Mouse (Mus musculus): ENCODE data around the gene Gm44511. TPM values are rescaled to one million over a fixed set of nuclear protein-coding genes. Genes with fewer than 3 reads are reported as not detected.

The Gm44511 gene
- polyA plus RNA-seq, 1 experiment from 2014 or later = 0.26 TPM

GRCm38 (mm10) chr6:128854895-128855294 lies 28.8 kb upstream of the Gm44511 start:
- Histone ChIP-seq H3K4me3 (ENCODE audit: low read depth, low read length) (no peak overlapping the region), H3K27ac (ENCODE audit: low read length) (no peak overlapping the region), H3K9ac (replicated peaks; ENCODE audit: low read depth) (no peak overlapping the region), H3K27me3 (replicated peaks; ENCODE audit: insufficient read depth, low read length) (no peaks in the 10 kb centered on the region), H3K4me1 (ENCODE audit: insufficient read depth, low read depth, low read length) (peaks cover 9% of the 10 kb centered on the region; the same call in 1 of the 2 replicates), H3K9me3 (ENCODE audit: low read length) (no peaks in the 10 kb centered on the region), H3K4me2 (replicated peaks; ENCODE audit: low read depth, low read length) (no peak overlapping the region), H3K36me3 (ENCODE audit: insufficient read depth, low read length) (no peaks in the 10 kb centered on the region)
- DNase-seq (ENCODE audit: low spot score) = peak; percentile 2
- 90% methylated on average over 3 of the region's 3 CpGs for WGBS
- ATAC-seq = no peak
- TF ChIP-seq EP300 (IDR thresholded peaks at IDR 0.05) = no peak
- TF ChIP-seq CTCF (IDR thresholded peaks at IDR 0.05) = no peak

- TF ChIP-seq EP300 (IDR thresholded peaks at IDR 0.05) = no peak
- TF ChIP-seq CTCF (IDR thresholded peaks at IDR 0.05) = peak; percentile 85
- H3K27me3 ChIP-seq (replicated peaks; ENCODE audit: insufficient read depth, low read length) = no peaks in the 10 kb centered on the region
- no peaks in the 10 kb centered on the region for H3K36me3 ChIP-seq (ENCODE audit: insufficient read depth, low read length)
- no peak overlapping the region for H3K4me2 ChIP-seq (replicated peaks; ENCODE audit: low read depth, low read length)
- H3K4me3 ChIP-seq (ENCODE audit: low read depth, low read length) = no peak overlapping the region
- H3K4me1 ChIP-seq (ENCODE audit: insufficient read depth, low read depth, low read length) = peaks cover 9% of the 10 kb centered on the region; the same call in 1 of the 2 replicates
- ATAC-seq (no peak), DNase-seq (ENCODE audit: low spot score) (peak; percentile 74)
- H3K27ac ChIP-seq (ENCODE audit: low read length) = no peak overlapping the region
- no peaks in the 10 kb centered on the region for H3K9me3 ChIP-seq (ENCODE audit: low read length)
- WGBS = 48% methylated on average over 12 of the region's 12 CpGs
- H3K9ac ChIP-seq (replicated peaks; ENCODE audit: low read depth) = no peak overlapping the region
Observed at GRCm38 (mm10) chr6:128854024-128854820, 28.1 kb upstream of the Gm44511 start.

- Histone ChIP-seq H3K4me1 (ENCODE audit: insufficient read depth, low read depth, low read length) (peaks cover 9% of the 10 kb centered on the region; the same call in 1 of the 2 replicates), H3K9ac (replicated peaks; ENCODE audit: low read depth) (no peak overlapping the region), H3K36me3 (ENCODE audit: insufficient read depth, low read length) (no peaks in the 10 kb centered on the region), H3K27ac (ENCODE audit: low read length) (no peak overlapping the region), H3K27me3 (replicated peaks; ENCODE audit: insufficient read depth, low read length) (no peaks in the 10 kb centered on the region), H3K4me3 (ENCODE audit: low read depth, low read length) (no peak overlapping the region), H3K9me3 (ENCODE audit: low read length) (no peaks in the 10 kb centered on the region), H3K4me2 (replicated peaks; ENCODE audit: low read depth, low read length) (no peak overlapping the region)
- no peak for ATAC-seq
- TF ChIP-seq CTCF (IDR thresholded peaks at IDR 0.05) (no peak), EP300 (IDR thresholded peaks at IDR 0.05) (no peak)
- WGBS = 60% methylated on average over 3 of the region's 3 CpGs
- no peak for DNase-seq (ENCODE audit: low spot score)
Observed at GRCm38 (mm10) chr6:128852766-128853165, 26.7 kb upstream of the Gm44511 start.

- H3K27ac ChIP-seq (ENCODE audit: low read length) = peak overlapping the region; percentile 57
- WGBS = 51% methylated on average over 2 of the region's 2 CpGs
- no peak for ATAC-seq
Observed at GRCm38 (mm10) chr6:128851151-128851550, 25.0 kb upstream of the Gm44511 start.

GRCm38 (mm10) chr6:128850671-128851070 lies 24.6 kb upstream of the Gm44511 start:
- Histone ChIP-seq H3K4me3 (ENCODE audit: low read depth, low read length) (no peak overlapping the region), H3K9ac (replicated peaks; ENCODE audit: low read depth) (no peak overlapping the region), H3K4me2 (replicated peaks; ENCODE audit: low read depth, low read length) (no peak overlapping the region), H3K4me1 (ENCODE audit: insufficient read depth, low read depth, low read length) (peaks cover 5% of the 10 kb centered on the region; the same call in 1 of the 2 replicates), H3K27ac (ENCODE audit: low read length) (peak overlapping the region; percentile 57), H3K36me3 (ENCODE audit: insufficient read depth, low read length) (no peaks in the 10 kb centered on the region), H3K27me3 (replicated peaks; ENCODE audit: insufficient read depth, low read length) (no peaks in the 10 kb centered on the region), H3K9me3 (ENCODE audit: low read length) (no peaks in the 10 kb centered on the region)
- DNase-seq (ENCODE audit: low spot score) (peak; percentile 55), ATAC-seq (peak; percentile 58)
- 29% methylated on average over 2 of the region's 2 CpGs for WGBS
- TF ChIP-seq EP300 (IDR thresholded peaks at IDR 0.05) (no peak; the same call in 1 of the 2 replicates), CTCF (IDR thresholded peaks at IDR 0.05) (no peak)

More at GRCm38 (mm10) chr6:128851151-128851550, 25.0 kb upstream of the Gm44511 start:
- Histone ChIP-seq H3K9ac (replicated peaks; ENCODE audit: low read depth) (no peak overlapping the region), H3K9me3 (ENCODE audit: low read length) (no peaks in the 10 kb centered on the region), H3K36me3 (ENCODE audit: insufficient read depth, low read length) (no peaks in the 10 kb centered on the region), H3K4me2 (replicated peaks; ENCODE audit: low read depth, low read length) (no peak overlapping the region), H3K4me1 (ENCODE audit: insufficient read depth, low read depth, low read length) (peaks cover 8% of the 10 kb centered on the region; the same call in 1 of the 2 replicates), H3K27me3 (replicated peaks; ENCODE audit: insufficient read depth, low read length) (no peaks in the 10 kb centered on the region), H3K4me3 (ENCODE audit: low read depth, low read length) (no peak overlapping the region)
- DNase-seq (ENCODE audit: low spot score) = peak; percentile 75
- TF ChIP-seq EP300 (IDR thresholded peaks at IDR 0.05) (peak; percentile 15; the same call in 1 of the 2 replicates), CTCF (IDR thresholded peaks at IDR 0.05) (no peak)

- H3K4me3 ChIP-seq (ENCODE audit: low read depth, low read length) = no peak overlapping the region
- no peaks in the 10 kb centered on the region for H3K9me3 ChIP-seq (ENCODE audit: low read length)
- TF ChIP-seq CTCF (IDR thresholded peaks at IDR 0.05) (peak; percentile 83), EP300 (IDR thresholded peaks at IDR 0.05) (no peak)
- 0 out of 2 replicates have a peak overlapping the region, but pooled peaks have one; percentile 22 for H3K27ac ChIP-seq (ENCODE audit: low read length)
- 52% methylated on average over 2 of the region's 2 CpGs for WGBS
- H3K9ac ChIP-seq (replicated peaks; ENCODE audit: low read depth) = no peak overlapping the region
- H3K36me3 ChIP-seq (ENCODE audit: insufficient read depth, low read length) = no peaks in the 10 kb centered on the region
- no peaks in the 10 kb centered on the region for H3K27me3 ChIP-seq (replicated peaks; ENCODE audit: insufficient read depth, low read length)
- DNase-seq (ENCODE audit: low spot score) (peak; percentile 78), ATAC-seq (peak; percentile 23)
- no peak overlapping the region for H3K4me2 ChIP-seq (replicated peaks; ENCODE audit: low read depth, low read length)
- no peaks in the 10 kb centered on the region for H3K4me1 ChIP-seq (ENCODE audit: insufficient read depth, low read depth, low read length)
Observed at GRCm38 (mm10) chr6:128849902-128850301, 23.8 kb upstream of the Gm44511 start.

Measured in lung, postnatal 0 days (tissue).